Mouse (Mus musculus): Measurements from ENCODE around the gene Msi2. TPM values are rescaled to one million over a fixed set of nuclear protein-coding genes. Genes with fewer than 3 reads are reported as not detected.

Msi2 gene
- polyA plus RNA-seq, 1 experiment from 2014 or later, result 20.2 TPM

- Histone ChIP-seq H3K27me3 (replicated peaks; ENCODE audit: low read depth, poor library complexity, severe bottlenecking) (no peaks in the 10 kb centered on the region), H3K27ac (replicated peaks) (peak overlapping the region; percentile 49; the same call in 1 of the 2 replicates), H3K4me1 (peaks cover 81% of the 10 kb centered on the region), H3K4me3 (no peak overlapping the region), H3K36me3 (replicated peaks) (peaks cover 72% of the 10 kb centered on the region), H3K9me3 (no peaks in the 10 kb centered on the region)
- WGBS, result 91% methylated on average over 3 of the region's 3 CpGs
- no peak for DNase-seq (ENCODE audit: low spot score)
Observed at GRCm38 (mm10) chr11:88600194-88600593, 118.1 kb downstream of the Msi2 start.

- DNase-seq (ENCODE audit: low spot score), result peak; percentile 24
- WGBS, result 71% methylated on average over 17 of the region's 17 CpGs
- peak overlapping the region; percentile 64 for H3K27ac ChIP-seq (replicated peaks)
- no peaks in the 10 kb centered on the region for H3K9me3 ChIP-seq
- peaks cover 81% of the 10 kb centered on the region for H3K4me1 ChIP-seq
- H3K36me3 ChIP-seq (replicated peaks), result peaks cover 72% of the 10 kb centered on the region
- H3K4me3 ChIP-seq, result no peak overlapping the region
- H3K27me3 ChIP-seq (replicated peaks; ENCODE audit: low read depth, poor library complexity, severe bottlenecking), result no peaks in the 10 kb centered on the region
Observed at GRCm38 (mm10) chr11:88599332-88600130, 118.8 kb downstream of the Msi2 start.

- Histone ChIP-seq H3K36me3 (replicated peaks) (peaks cover 67% of the 10 kb centered on the region), H3K27ac (replicated peaks) (peak overlapping the region; percentile 64; the same call in 1 of the 2 replicates), H3K27me3 (replicated peaks; ENCODE audit: low read depth, poor library complexity, severe bottlenecking) (no peaks in the 10 kb centered on the region), H3K4me1 (peaks cover 81% of the 10 kb centered on the region), H3K4me3 (no peak overlapping the region), H3K9me3 (no peaks in the 10 kb centered on the region)
- no peak for DNase-seq (ENCODE audit: low spot score)
- 72% methylated on average over 3 of the region's 3 CpGs for WGBS
Observed at GRCm38 (mm10) chr11:88598848-88599175, 119.5 kb downstream of the Msi2 start.

- H3K27ac ChIP-seq (replicated peaks), result peak overlapping the region; percentile 48; the same call in 1 of the 2 replicates
- H3K4me1 ChIP-seq, result peaks cover 83% of the 10 kb centered on the region
- H3K9me3 ChIP-seq, result no peaks in the 10 kb centered on the region
- WGBS, result 74% methylated on average over 11 of the region's 11 CpGs
- DNase-seq (ENCODE audit: low spot score), result no peak
- H3K27me3 ChIP-seq (replicated peaks; ENCODE audit: low read depth, poor library complexity, severe bottlenecking), result no peaks in the 10 kb centered on the region
- H3K4me3 ChIP-seq, result no peak overlapping the region
- peaks cover 61% of the 10 kb centered on the region for H3K36me3 ChIP-seq (replicated peaks)
Observed at GRCm38 (mm10) chr11:88598150-88598847, 120.0 kb downstream of the Msi2 start.

GRCm38 (mm10) chr11:88595616-88596015 lies 122.7 kb downstream of the Msi2 start:
- peak overlapping the region; percentile 78; the same call in 1 of the 2 replicates for H3K27ac ChIP-seq (replicated peaks)

GRCm38 (mm10) chr11:88594804-88595611 lies 123.3 kb downstream of the Msi2 start:
- no peak for DNase-seq (ENCODE audit: low spot score)
- Histone ChIP-seq H3K4me3 (0 out of 2 replicates have a peak overlapping the region, but pooled peaks have one; percentile 2), H3K9me3 (no peaks in the 10 kb centered on the region), H3K4me1 (peaks cover 77% of the 10 kb centered on the region), H3K27me3 (replicated peaks; ENCODE audit: low read depth, poor library complexity, severe bottlenecking) (no peaks in the 10 kb centered on the region), H3K27ac (replicated peaks) (peak overlapping the region; percentile 78), H3K36me3 (replicated peaks) (peaks cover 45% of the 10 kb centered on the region)
- WGBS, result 59% methylated on average over 13 of the region's 13 CpGs

More at GRCm38 (mm10) chr11:88595616-88596015, 122.7 kb downstream of the Msi2 start:
- DNase-seq (ENCODE audit: low spot score), result peak; percentile 34
- WGBS, result 56% methylated on average over 4 of the region's 4 CpGs
- Histone ChIP-seq H3K9me3 (no peaks in the 10 kb centered on the region), H3K4me1 (peaks cover 81% of the 10 kb centered on the region), H3K27me3 (replicated peaks; ENCODE audit: low read depth, poor library complexity, severe bottlenecking) (no peaks in the 10 kb centered on the region), H3K36me3 (replicated peaks) (peaks cover 49% of the 10 kb centered on the region), H3K4me3 (no peak overlapping the region)

- DNase-seq (ENCODE audit: low spot score), result peak; percentile 52
- Histone ChIP-seq H3K36me3 (replicated peaks) (peaks cover 50% of the 10 kb centered on the region), H3K9me3 (no peaks in the 10 kb centered on the region), H3K27ac (replicated peaks) (peak overlapping the region; percentile 78; the same call in 1 of the 2 replicates), H3K27me3 (replicated peaks; ENCODE audit: low read depth, poor library complexity, severe bottlenecking) (no peaks in the 10 kb centered on the region), H3K4me3 (no peak overlapping the region), H3K4me1 (peaks cover 77% of the 10 kb centered on the region)
- WGBS, result 45% methylated on average over 8 of the region's 8 CpGs
Observed at GRCm38 (mm10) chr11:88594010-88594409, 124.3 kb downstream of the Msi2 start.

- Histone ChIP-seq H3K27me3 (replicated peaks; ENCODE audit: low read depth, poor library complexity, severe bottlenecking) (no peaks in the 10 kb centered on the region), H3K4me3 (no peak overlapping the region), H3K4me1 (peaks cover 83% of the 10 kb centered on the region), H3K9me3 (no peaks in the 10 kb centered on the region), H3K36me3 (replicated peaks) (peaks cover 59% of the 10 kb centered on the region), H3K27ac (replicated peaks) (no peak overlapping the region; the same call in 1 of the 2 replicates)
- WGBS, result 91% methylated on average over 8 of the region's 8 CpGs
- no peak for DNase-seq (ENCODE audit: low spot score)
Observed at GRCm38 (mm10) chr11:88592099-88592498, 126.2 kb downstream of the Msi2 start.

- peaks cover 61% of the 10 kb centered on the region for H3K36me3 ChIP-seq (replicated peaks)
- H3K9me3 ChIP-seq, result no peaks in the 10 kb centered on the region
- peaks cover 87% of the 10 kb centered on the region for H3K4me1 ChIP-seq
- H3K27me3 ChIP-seq (replicated peaks; ENCODE audit: low read depth, poor library complexity, severe bottlenecking), result no peaks in the 10 kb centered on the region
- no peak overlapping the region for H3K27ac ChIP-seq (replicated peaks)
- no peak overlapping the region for H3K4me3 ChIP-seq
- no peak for DNase-seq (ENCODE audit: low spot score)
- 84% methylated on average over 5 of the region's 5 CpGs for WGBS
Observed at GRCm38 (mm10) chr11:88590647-88591046, 127.7 kb downstream of the Msi2 start.

- Histone ChIP-seq H3K36me3 (replicated peaks) (peaks cover 51% of the 10 kb centered on the region), H3K27ac (replicated peaks) (peak overlapping the region; percentile 65; the same call in 1 of the 2 replicates), H3K4me3 (no peak overlapping the region), H3K4me1 (peaks cover 87% of the 10 kb centered on the region), H3K27me3 (replicated peaks; ENCODE audit: low read depth, poor library complexity, severe bottlenecking) (no peaks in the 10 kb centered on the region), H3K9me3 (no peaks in the 10 kb centered on the region)
- no peak for DNase-seq (ENCODE audit: low spot score)
- 92% methylated on average over 6 of the region's 6 CpGs for WGBS
Observed at GRCm38 (mm10) chr11:88589641-88590040, 128.7 kb downstream of the Msi2 start.

GRCm38 (mm10) chr11:88588688-88589210 lies 129.6 kb downstream of the Msi2 start:
- Histone ChIP-seq H3K4me3 (no peak overlapping the region), H3K36me3 (replicated peaks) (peaks cover 48% of the 10 kb centered on the region), H3K4me1 (peaks cover 87% of the 10 kb centered on the region), H3K9me3 (no peaks in the 10 kb centered on the region), H3K27me3 (replicated peaks; ENCODE audit: low read depth, poor library complexity, severe bottlenecking) (no peaks in the 10 kb centered on the region), H3K27ac (replicated peaks) (peak overlapping the region; percentile 65)
- 67% methylated on average over 9 of the region's 9 CpGs for WGBS
- DNase-seq (ENCODE audit: low spot score), result no peak

- DNase-seq (ENCODE audit: low spot score), result no peak
- H3K27ac ChIP-seq (replicated peaks), result peak overlapping the region; percentile 65
- H3K36me3 ChIP-seq (replicated peaks), result peaks cover 47% of the 10 kb centered on the region
- no peaks in the 10 kb centered on the region for H3K27me3 ChIP-seq (replicated peaks; ENCODE audit: low read depth, poor library complexity, severe bottlenecking)
- H3K4me1 ChIP-seq, result peaks cover 87% of the 10 kb centered on the region
- H3K9me3 ChIP-seq, result no peaks in the 10 kb centered on the region
- H3K4me3 ChIP-seq, result no peak overlapping the region
- WGBS, result 78% methylated on average over 5 of the region's 5 CpGs
Observed at GRCm38 (mm10) chr11:88587710-88588109, 130.6 kb downstream of the Msi2 start.

Data from embryonic facial prominence, embryonic 10.5 days (tissue).